Mouse (Mus musculus) testis, postnatal 10 days (tissue): ENCODE measurements at regions not wholly inside any gene's neighbourhood (a gene's known extent, or its start where the extent isn't known, plus 50 kb on each side); places are given as distances from the start of the nearest gene placed in this dataset.
A peak's percentile ranks its signal among the peaks of the same experiment; 100 is the strongest.

ENCODE experiments used
- DNase-seq: peaks from one replicate; pipeline ENCODE4 v3.0.0; 2021; ENCODE audit warnings: low spot score

- DNase-seq = no peak
Observed at GRCm38 (mm10) chr10:21672171-21672570, 79.2 kb downstream of the 1700020N01Rik start.

- no peak for DNase-seq
Observed at GRCm38 (mm10) chr10:21672666-21673065, 79.7 kb downstream of the 1700020N01Rik start.

- no peak for DNase-seq
Observed at GRCm38 (mm10) chr10:21673831-21674230, 80.9 kb downstream of the 1700020N01Rik start.

- DNase-seq = no peak
Observed at GRCm38 (mm10) chr10:21675786-21676185, 82.8 kb downstream of the 1700020N01Rik start.

GRCm38 (mm10) chr10:21677911-21678310 lies 85.0 kb downstream of the 1700020N01Rik start:
- DNase-seq = no peak

GRCm38 (mm10) chr10:21678372-21678771 lies 85.4 kb downstream of the 1700020N01Rik start:
- no peak for DNase-seq

GRCm38 (mm10) chr10:21678811-21679451 lies 86.0 kb downstream of the 1700020N01Rik start:
- peak; percentile 67 for DNase-seq

- no peak for DNase-seq
Observed at GRCm38 (mm10) chr10:21680789-21681188, 87.8 kb downstream of the 1700020N01Rik start.

- no peak for DNase-seq
Observed at GRCm38 (mm10) chr10:21684286-21685013, 91.5 kb downstream of the 1700020N01Rik start.

GRCm38 (mm10) chr10:21685122-21685798 lies 92.3 kb downstream of the 1700020N01Rik start:
- peak; percentile 63 for DNase-seq

GRCm38 (mm10) chr10:21686060-21686459 lies 93.1 kb downstream of the 1700020N01Rik start:
- no peak for DNase-seq

- no peak for DNase-seq
Observed at GRCm38 (mm10) chr10:21687484-21687883, 94.5 kb downstream of the 1700020N01Rik start.

GRCm38 (mm10) chr10:21688513-21688912 lies 95.6 kb downstream of the 1700020N01Rik start:
- no peak for DNase-seq

GRCm38 (mm10) chr10:21689847-21690269 lies 96.9 kb downstream of the 1700020N01Rik start:
- no peak for DNase-seq

GRCm38 (mm10) chr10:21695185-21695584 lies 102.2 kb downstream of the 1700020N01Rik start:
- DNase-seq = no peak

GRCm38 (mm10) chr10:21696671-21697070 lies 103.7 kb downstream of the 1700020N01Rik start:
- DNase-seq = no peak

GRCm38 (mm10) chr10:21701580-21701979 lies 108.6 kb downstream of the 1700020N01Rik start:
- DNase-seq = no peak

- no peak for DNase-seq
Observed at GRCm38 (mm10) chr10:21702134-21702533, 109.2 kb downstream of the 1700020N01Rik start.

- DNase-seq = no peak
Observed at GRCm38 (mm10) chr10:21711866-21712265, 118.9 kb downstream of the 1700020N01Rik start.

- no peak for DNase-seq
Observed at GRCm38 (mm10) chr10:21712828-21713227, 119.9 kb downstream of the 1700020N01Rik start.

GRCm38 (mm10) chr10:21715436-21715835 lies 122.5 kb downstream of the 1700020N01Rik start:
- no peak for DNase-seq

- no peak for DNase-seq
Observed at GRCm38 (mm10) chr10:21718189-21718588, 125.2 kb downstream of the 1700020N01Rik start.

- no peak for DNase-seq
Observed at GRCm38 (mm10) chr10:21724351-21724750, 131.4 kb downstream of the 1700020N01Rik start.
